Mouse (Mus musculus) embryonic facial prominence, embryonic 14.5 days (tissue): ENCODE data around the gene Ctps. TPM values are rescaled to one million over a fixed set of nuclear protein-coding genes. Genes with fewer than 3 reads are reported as not detected.

Source experiments
- ATAC-seq: fragments of 200-750 bp; cut with Nextera tagmentation; 2 replicates; pipeline ENCODE4 v1.8.0; 2017; ENCODE audit warnings: low read depth, moderate number of reproducible peaks, moderate TSS enrichment
- DNase-seq: peaks from one replicate; pipeline ENCODE4 v3.0.0-alpha.2; 2015; ENCODE audit warnings: low spot score
- H3K27ac ChIP-seq: fragments of 300-500 bp; sonication (generic); replicated peaks from 2 replicates; pipeline ENCODE4 v1.5.1; 2014; ENCODE audit warnings: low read depth, mild to moderate bottlenecking, low read length, moderate library complexity
- H3K27me3 ChIP-seq: fragments of 300-500 bp; sonication (generic); replicated peaks from 2 replicates; pipeline ENCODE4 v1.6.1; 2014; ENCODE audit warnings: low read length; ENCODE audit not compliant: control insufficient read depth, insufficient read depth
- H3K36me3 ChIP-seq: fragments of 300-500 bp; sonication (generic); 2 replicates; pipeline ENCODE4 v1.6.1; 2014; ENCODE audit warnings: low read length, mixed read lengths; ENCODE audit not compliant: control insufficient read depth, insufficient read depth
- H3K4me1 ChIP-seq: fragments of 300-500 bp; sonication (generic); 2 replicates; pipeline ENCODE4 v1.6.1; 2014; ENCODE audit warnings: antibody characterized with exemption, low read length; ENCODE audit not compliant: control insufficient read depth, insufficient read depth
- H3K4me2 ChIP-seq: fragments of 300-500 bp; sonication (generic); 2 replicates; pipeline ENCODE4 v1.6.1; 2014; ENCODE audit warnings: low read depth, mild to moderate bottlenecking, low read length, moderate library complexity, mixed read lengths
- H3K4me3 ChIP-seq: fragments of 300-500 bp; sonication (generic); 2 replicates; pipeline ENCODE4 v1.5.1; 2014; ENCODE audit warnings: low read depth, mild to moderate bottlenecking, low read length
- H3K9ac ChIP-seq: fragments of 300-500 bp; sonication (generic); 2 replicates; pipeline ENCODE4 v1.6.1; 2014; ENCODE audit warnings: low read depth, mild to moderate bottlenecking, low read length, moderate library complexity, mixed read lengths
- H3K9me3 ChIP-seq: fragments of 300-500 bp; sonication (generic); 2 replicates; pipeline ENCODE4 v1.6.1; 2016; ENCODE audit warnings: low read length; ENCODE audit not compliant: control insufficient read depth
- WGBS: fragments of 180-500 bp; shearing (Covaris S2); extraction: QIAGEN DNeasy Blood & Tissue Kit; methylation state at CpG from one replicate; pipeline ENCODE4 v1.1.7; 2014; 5-methylcytosine and 5-hydroxymethylcytosine counted together
- polyA plus RNA-seq: library from polyadenylated mRNA; unstranded; fragments of >200 nt; fragmentation: Nextera tagmentation; extraction: Ambion mirVana; gene quantifications from 2 replicates; pipeline ENCODE4 v1.2.1, GENCODE M21; 2014

The Ctps gene
- polyA plus RNA-seq, 1 experiment from 2014 or later = 77.3 TPM

DNA sequence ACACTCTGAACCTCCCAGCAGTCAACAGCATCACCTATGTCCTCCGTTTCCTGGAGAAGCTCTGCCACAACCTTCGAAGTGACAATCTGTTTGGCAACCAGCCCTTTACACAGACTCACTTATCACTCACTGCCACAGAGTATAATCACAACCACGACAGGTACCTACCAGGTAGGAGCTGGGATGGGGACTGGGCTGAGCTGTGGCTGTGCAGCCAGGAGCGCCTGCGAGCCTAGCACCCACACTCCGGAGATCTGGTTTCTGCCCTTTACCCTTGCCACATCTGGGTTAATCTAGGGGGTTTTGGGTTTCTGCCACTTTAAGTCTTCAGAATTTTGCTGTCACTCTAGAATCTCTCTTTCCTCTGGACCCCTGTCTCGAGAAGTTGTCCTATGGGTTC is 53.2 kb downstream of the Ctps start:
- Histone ChIP-seq H3K36me3 (peaks cover 61% of the 10 kb centered on the region), H3K27ac (peak overlapping the region; percentile 28; the same call in 1 of the 2 replicates), H3K9ac (no peak overlapping the region)

DNA sequence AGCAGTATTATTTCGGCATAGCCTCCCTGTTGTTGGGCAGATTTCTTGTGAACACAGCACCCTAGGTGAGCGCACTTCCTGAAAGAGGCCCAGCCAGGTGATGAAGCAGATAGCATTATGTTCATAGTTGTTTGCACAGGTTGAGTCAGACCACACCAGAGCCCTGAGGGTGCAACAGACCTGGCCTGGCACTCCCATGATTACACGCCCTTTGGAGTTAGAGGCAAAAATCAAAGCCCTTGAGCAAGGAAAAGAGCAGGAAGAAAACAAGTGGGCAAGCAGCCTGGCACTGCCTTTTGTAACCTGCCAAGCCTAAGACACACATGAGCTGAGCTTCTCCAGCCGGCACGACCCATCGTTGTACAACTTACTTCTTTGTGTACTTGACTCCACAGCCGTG is 53.6 kb downstream of the Ctps start:
- ATAC-seq (no peak), DNase-seq (peak; percentile 39)
- Histone ChIP-seq H3K27me3 (no peaks in the 10 kb centered on the region), H3K9me3 (no peaks in the 10 kb centered on the region), H3K9ac (no peak overlapping the region), H3K4me1 (no peaks in the 10 kb centered on the region), H3K4me2 (no peak overlapping the region), H3K4me3 (no peak overlapping the region), H3K36me3 (peaks cover 57% of the 10 kb centered on the region), H3K27ac (peak overlapping the region; percentile 28; the same call in 1 of the 2 replicates)
- 92% methylated on average over 7 of the region's 7 CpGs for WGBS

More for the DNA sequence above, 53.2 kb downstream of the Ctps start:
- Histone ChIP-seq H3K9me3 (no peaks in the 10 kb centered on the region), H3K27me3 (no peaks in the 10 kb centered on the region), H3K4me3 (no peak overlapping the region), H3K4me1 (no peaks in the 10 kb centered on the region), H3K4me2 (no peak overlapping the region)
- WGBS = 90% methylated on average over 7 of the region's 7 CpGs
- ATAC-seq = no peak
- DNase-seq = no peak

DNA sequence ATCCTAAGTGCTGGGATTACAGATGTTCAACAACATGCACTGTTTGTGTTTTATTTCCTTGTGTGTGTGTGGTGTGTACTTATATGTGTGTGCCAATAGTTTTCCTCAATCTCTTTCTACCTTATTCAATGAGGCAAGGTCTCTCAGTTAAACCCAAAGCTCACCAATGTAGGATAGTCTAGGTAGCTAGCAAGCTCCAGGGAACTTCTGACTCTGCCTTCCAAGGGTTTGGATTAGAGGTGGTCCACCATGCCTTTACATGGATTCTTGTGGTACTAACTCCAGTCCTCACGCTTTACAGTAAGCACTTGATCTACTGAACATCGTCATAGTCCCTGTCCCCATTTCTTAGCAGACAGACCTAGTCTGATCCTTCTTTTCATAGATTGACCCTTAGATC is 55.7 kb downstream of the Ctps start:
- Histone ChIP-seq H3K4me2 (no peak overlapping the region), H3K4me1 (no peaks in the 10 kb centered on the region), H3K27ac (no peak overlapping the region), H3K9ac (no peak overlapping the region), H3K9me3 (peaks cover 2% of the 10 kb centered on the region), H3K36me3 (peaks cover 54% of the 10 kb centered on the region), H3K4me3 (no peak overlapping the region), H3K27me3 (no peaks in the 10 kb centered on the region)
- DNase-seq (no peak), ATAC-seq (no peak)
- 94% methylated on average over 2 of the region's 2 CpGs for WGBS

DNA sequence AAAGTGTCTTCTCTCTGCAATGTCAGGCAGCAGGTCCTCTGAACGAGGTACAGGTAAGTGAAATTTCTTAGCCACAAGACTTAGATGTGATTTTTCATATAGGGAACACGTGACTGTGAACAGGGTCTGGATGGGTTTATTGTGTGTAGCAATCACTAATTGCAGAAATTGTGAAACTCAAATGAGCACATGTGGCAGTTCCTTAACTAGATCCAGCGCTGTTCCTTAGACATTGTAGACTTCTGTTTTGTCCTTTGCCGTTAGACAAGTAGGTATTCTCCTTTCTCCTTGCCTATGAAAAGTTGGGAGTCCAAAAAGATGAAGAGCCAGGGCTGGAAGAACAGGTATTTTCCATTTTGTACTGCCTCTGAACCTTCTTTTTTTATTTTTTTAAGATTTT is 58.9 kb downstream of the Ctps start:
- no peak overlapping the region for H3K4me2 ChIP-seq
- ATAC-seq = no peak
- WGBS = 94% methylated on average over 4 of the region's 4 CpGs

DNA sequence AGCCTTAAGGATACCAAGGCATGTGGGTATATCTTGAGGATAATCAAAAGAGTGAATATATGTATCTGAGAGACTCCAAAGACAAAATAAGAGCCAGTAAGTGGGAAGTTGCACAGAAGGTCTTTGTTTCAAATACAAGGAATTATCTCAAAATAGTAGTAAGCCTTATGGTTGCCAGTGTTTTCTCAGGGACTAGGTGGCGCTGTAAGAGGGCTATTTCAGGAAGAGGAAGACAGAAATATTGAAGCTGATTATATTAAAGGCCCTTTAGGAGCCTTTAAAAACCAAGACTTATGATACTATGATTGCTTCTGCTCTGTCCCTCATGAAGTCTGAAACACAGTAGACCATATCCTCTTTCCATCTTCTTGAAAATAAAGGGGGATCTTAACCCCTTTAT is 63.1 kb downstream of the Ctps start:
- ATAC-seq = no peak
- Histone ChIP-seq H3K36me3 (peaks cover 41% of the 10 kb centered on the region), H3K4me2 (no peak overlapping the region), H3K4me3 (no peak overlapping the region), H3K9ac (no peak overlapping the region), H3K27ac (no peak overlapping the region), H3K9me3 (peaks cover 6% of the 10 kb centered on the region), H3K27me3 (no peaks in the 10 kb centered on the region), H3K4me1 (no peaks in the 10 kb centered on the region)
- DNase-seq = no peak
- 87% methylated on average over 1 of the region's 1 CpGs for WGBS

More for the DNA sequence above, 58.9 kb downstream of the Ctps start:
- Histone ChIP-seq H3K4me1 (no peaks in the 10 kb centered on the region), H3K27me3 (no peaks in the 10 kb centered on the region), H3K9me3 (peaks cover 6% of the 10 kb centered on the region), H3K27ac (no peak overlapping the region), H3K36me3 (peaks cover 49% of the 10 kb centered on the region), H3K4me3 (no peak overlapping the region), H3K9ac (no peak overlapping the region)
- no peak for DNase-seq

Other genes with a start within 250 kb of the Ctps start
- gene Scmh1, start 165.0 kb downstream of the Ctps start, polyA plus RNA-seq = 31.4 and 33.6 TPM in 2 replicates
- gene Slfnl1, start 38.0 kb downstream of the Ctps start, polyA plus RNA-seq = not detected in 2 replicates
- gene Gm8439, start 18.5 kb upstream of the Ctps start, polyA plus RNA-seq = not detected in 2 replicates
- gene Cited4, start 96.3 kb upstream of the Ctps start, polyA plus RNA-seq = 3.4 and 4.7 TPM in 2 replicates
- gene Kcnq4, start 178.3 kb upstream of the Ctps start, polyA plus RNA-seq = 3.2 and 3.9 TPM in 2 replicates